Mouse (Mus musculus): ENCODE data around the gene Rft1. TPM values are rescaled to one million over a fixed set of nuclear protein-coding genes. Genes with fewer than 3 reads are reported as not detected.

The Rft1 gene
- polyA plus RNA-seq, 1 experiment from 2014 or later: 9.2 TPM

DNA sequence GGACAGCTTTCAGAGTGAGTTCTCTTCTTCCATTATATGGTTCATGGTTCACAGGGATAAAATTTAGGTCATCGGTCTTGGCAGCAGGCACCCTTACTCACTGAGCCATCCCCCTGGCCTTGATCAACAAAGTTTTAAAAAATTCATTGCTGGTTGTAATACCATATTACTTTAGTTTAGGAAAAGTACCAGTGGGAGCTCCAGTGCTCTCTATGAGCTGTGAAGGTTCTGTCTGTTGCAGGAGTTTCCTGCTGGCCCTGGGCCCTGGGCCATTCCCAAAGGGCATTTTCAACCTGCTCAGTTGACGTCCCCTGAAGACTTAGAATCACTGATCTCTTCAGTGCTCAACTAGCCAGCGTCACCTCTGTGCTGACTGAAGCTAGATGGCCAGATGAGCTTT is 28.0 kb downstream of the Rft1 start:
- H3K4me3 ChIP-seq (ENCODE audit: low read length): no peak overlapping the region
- no peak overlapping the region for H3K9ac ChIP-seq (ENCODE audit: low read depth, low read length)
- ATAC-seq: no peak
- H3K4me1 ChIP-seq (ENCODE audit: control insufficient read depth, insufficient read depth, low read depth, low read length): no peaks in the 10 kb centered on the region
- 95% methylated on average over 3 of the region's 3 CpGs for WGBS
- H3K36me3 ChIP-seq (ENCODE audit: control insufficient read depth, insufficient read depth, low read length): peaks cover 20% of the 10 kb centered on the region
- H3K9me3 ChIP-seq (ENCODE audit: control insufficient read depth, low read length): no peaks in the 10 kb centered on the region
- no peak overlapping the region for H3K4me2 ChIP-seq (ENCODE audit: low read length)
- no peaks in the 10 kb centered on the region for H3K27me3 ChIP-seq (replicated peaks; ENCODE audit: control insufficient read depth, insufficient read depth, low read length)
- H3K27ac ChIP-seq (ENCODE audit: low read depth, low read length): no peak overlapping the region

- 96% methylated on average over 3 of the region's 3 CpGs for WGBS
- Histone ChIP-seq H3K27ac (ENCODE audit: low read depth, low read length) (no peak overlapping the region), H3K36me3 (ENCODE audit: control insufficient read depth, insufficient read depth, low read length) (peaks cover 3% of the 10 kb centered on the region; the same call in 1 of the 2 replicates), H3K9ac (ENCODE audit: low read depth, low read length) (no peak overlapping the region), H3K4me2 (ENCODE audit: low read length) (no peak overlapping the region), H3K9me3 (ENCODE audit: control insufficient read depth, low read length) (no peaks in the 10 kb centered on the region), H3K27me3 (replicated peaks; ENCODE audit: control insufficient read depth, insufficient read depth, low read length) (no peaks in the 10 kb centered on the region), H3K4me3 (ENCODE audit: low read length) (no peak overlapping the region), H3K4me1 (ENCODE audit: control insufficient read depth, insufficient read depth, low read depth, low read length) (no peaks in the 10 kb centered on the region)
- no peak for ATAC-seq
These were observed 36.5 kb downstream of the Rft1 start for GRCm38 (mm10) chr14:30690685-30691084.

- no peak for ATAC-seq
- 85% methylated on average over 6 of the region's 6 CpGs for WGBS
- H3K36me3 ChIP-seq (ENCODE audit: control insufficient read depth, insufficient read depth, low read length): peaks cover 3% of the 10 kb centered on the region; the same call in 1 of the 2 replicates
- no peak overlapping the region for H3K4me3 ChIP-seq (ENCODE audit: low read length)
- H3K4me2 ChIP-seq (ENCODE audit: low read length): no peak overlapping the region
- H3K9me3 ChIP-seq (ENCODE audit: control insufficient read depth, low read length): no peaks in the 10 kb centered on the region
- H3K27me3 ChIP-seq (replicated peaks; ENCODE audit: control insufficient read depth, insufficient read depth, low read length): no peaks in the 10 kb centered on the region
- no peak overlapping the region for H3K27ac ChIP-seq (ENCODE audit: low read depth, low read length)
- H3K9ac ChIP-seq (ENCODE audit: low read depth, low read length): no peak overlapping the region
- H3K4me1 ChIP-seq (ENCODE audit: control insufficient read depth, insufficient read depth, low read depth, low read length): peaks cover 2% of the 10 kb centered on the region; the same call in 1 of the 2 replicates
These were observed 38.3 kb downstream of the Rft1 start for GRCm38 (mm10) chr14:30692439-30692838.

GRCm38 (mm10) chr14:30694786-30695185 is 40.6 kb downstream of the Rft1 start:
- H3K4me2 ChIP-seq (ENCODE audit: low read length): no peak overlapping the region
- H3K27ac ChIP-seq (ENCODE audit: low read depth, low read length): no peak overlapping the region
- H3K27me3 ChIP-seq (replicated peaks; ENCODE audit: control insufficient read depth, insufficient read depth, low read length): no peaks in the 10 kb centered on the region
- H3K9ac ChIP-seq (ENCODE audit: low read depth, low read length): no peak overlapping the region
- peaks cover 3% of the 10 kb centered on the region; the same call in 1 of the 2 replicates for H3K36me3 ChIP-seq (ENCODE audit: control insufficient read depth, insufficient read depth, low read length)
- peaks cover 6% of the 10 kb centered on the region for H3K4me1 ChIP-seq (ENCODE audit: control insufficient read depth, insufficient read depth, low read depth, low read length)
- no peak overlapping the region for H3K4me3 ChIP-seq (ENCODE audit: low read length)
- H3K9me3 ChIP-seq (ENCODE audit: control insufficient read depth, low read length): no peaks in the 10 kb centered on the region
- WGBS: 96% methylated on average over 2 of the region's 2 CpGs
- ATAC-seq: no peak

DNA sequence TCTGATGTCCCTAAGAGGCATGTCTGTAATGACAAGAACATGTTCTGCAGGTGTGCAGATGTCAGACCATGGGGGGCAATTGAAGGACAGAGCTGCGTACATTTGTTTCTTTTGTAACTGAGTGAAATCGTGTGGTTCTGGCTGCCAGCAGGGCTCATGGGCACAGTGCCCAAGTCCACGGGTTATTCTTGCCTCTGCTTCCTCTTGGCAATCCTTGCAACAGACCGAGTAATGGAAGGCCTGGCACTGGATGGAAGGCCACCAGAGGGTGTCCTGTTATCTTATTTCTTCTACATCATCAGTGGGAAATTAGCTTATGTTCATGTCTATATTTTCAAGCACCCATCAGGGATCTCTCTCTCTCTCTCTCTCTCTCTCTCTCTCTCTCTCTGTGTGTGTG is 41.4 kb downstream of the Rft1 start:
- ATAC-seq: peak; percentile 68

GRCm38 (mm10) chr14:30697407-30698052 is 43.4 kb downstream of the Rft1 start:
- no peak overlapping the region for H3K9ac ChIP-seq (ENCODE audit: low read depth, low read length)
- no peak overlapping the region for H3K4me2 ChIP-seq (ENCODE audit: low read length)
- no peak overlapping the region for H3K27ac ChIP-seq (ENCODE audit: low read depth, low read length)
- 61% methylated on average over 15 of the region's 15 CpGs for WGBS
- H3K4me3 ChIP-seq (ENCODE audit: low read length): no peak overlapping the region
- H3K36me3 ChIP-seq (ENCODE audit: control insufficient read depth, insufficient read depth, low read length): no peaks in the 10 kb centered on the region
- H3K27me3 ChIP-seq (replicated peaks; ENCODE audit: control insufficient read depth, insufficient read depth, low read length): no peaks in the 10 kb centered on the region
- peak; percentile 72 for ATAC-seq
- no peaks in the 10 kb centered on the region for H3K9me3 ChIP-seq (ENCODE audit: control insufficient read depth, low read length)
- peaks cover 6% of the 10 kb centered on the region for H3K4me1 ChIP-seq (ENCODE audit: control insufficient read depth, insufficient read depth, low read depth, low read length)

More for the DNA sequence above, 41.4 kb downstream of the Rft1 start:
- Histone ChIP-seq H3K4me1 (ENCODE audit: control insufficient read depth, insufficient read depth, low read depth, low read length) (peaks cover 6% of the 10 kb centered on the region), H3K36me3 (ENCODE audit: control insufficient read depth, insufficient read depth, low read length) (no peaks in the 10 kb centered on the region), H3K27ac (ENCODE audit: low read depth, low read length) (no peak overlapping the region), H3K27me3 (replicated peaks; ENCODE audit: control insufficient read depth, insufficient read depth, low read length) (no peaks in the 10 kb centered on the region), H3K4me2 (ENCODE audit: low read length) (no peak overlapping the region), H3K9me3 (ENCODE audit: control insufficient read depth, low read length) (no peaks in the 10 kb centered on the region), H3K9ac (ENCODE audit: low read depth, low read length) (no peak overlapping the region), H3K4me3 (ENCODE audit: low read length) (no peak overlapping the region)
- 38% methylated on average over 4 of the region's 4 CpGs for WGBS

DNA sequence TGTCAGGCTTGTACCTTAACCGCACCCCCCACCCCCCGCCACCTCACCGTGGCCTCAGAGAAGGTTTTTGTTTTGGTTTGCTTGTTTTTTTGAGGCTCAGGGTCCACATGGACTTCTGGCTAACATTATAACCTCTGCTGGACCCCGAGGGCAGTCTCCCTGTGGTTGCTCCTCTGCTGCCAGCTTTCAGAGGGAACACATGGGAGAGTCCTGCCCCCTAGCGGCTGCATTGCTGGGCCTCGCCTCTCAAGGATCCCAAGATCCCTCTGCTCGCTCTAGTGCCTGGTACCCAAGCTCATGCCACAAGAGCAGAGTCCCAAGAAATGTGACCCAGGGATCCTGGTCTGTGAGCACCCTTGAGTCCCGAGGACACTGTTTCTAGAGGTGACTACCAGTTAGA is 45.5 kb downstream of the Rft1 start:
- Histone ChIP-seq H3K36me3 (ENCODE audit: control insufficient read depth, insufficient read depth, low read length) (no peaks in the 10 kb centered on the region), H3K9me3 (ENCODE audit: control insufficient read depth, low read length) (no peaks in the 10 kb centered on the region), H3K9ac (ENCODE audit: low read depth, low read length) (no peak overlapping the region), H3K4me2 (ENCODE audit: low read length) (no peak overlapping the region), H3K27ac (ENCODE audit: low read depth, low read length) (no peak overlapping the region), H3K4me1 (ENCODE audit: control insufficient read depth, insufficient read depth, low read depth, low read length) (peaks cover 6% of the 10 kb centered on the region), H3K4me3 (ENCODE audit: low read length) (no peak overlapping the region), H3K27me3 (replicated peaks; ENCODE audit: control insufficient read depth, insufficient read depth, low read length) (no peaks in the 10 kb centered on the region)
- no peak for ATAC-seq
- 36% methylated on average over 8 of the region's 8 CpGs for WGBS

GRCm38 (mm10) chr14:30702512-30702911 is 48.4 kb downstream of the Rft1 start:
- no peak overlapping the region for H3K9ac ChIP-seq (ENCODE audit: low read depth, low read length)
- WGBS: 53% methylated on average over 5 of the region's 5 CpGs
- no peaks in the 10 kb centered on the region for H3K27me3 ChIP-seq (replicated peaks; ENCODE audit: control insufficient read depth, insufficient read depth, low read length)
- no peak for ATAC-seq
- H3K27ac ChIP-seq (ENCODE audit: low read depth, low read length): no peak overlapping the region
- no peaks in the 10 kb centered on the region for H3K36me3 ChIP-seq (ENCODE audit: control insufficient read depth, insufficient read depth, low read length)
- peaks cover 4% of the 10 kb centered on the region for H3K4me1 ChIP-seq (ENCODE audit: control insufficient read depth, insufficient read depth, low read depth, low read length)
- H3K4me2 ChIP-seq (ENCODE audit: low read length): no peak overlapping the region
- H3K9me3 ChIP-seq (ENCODE audit: control insufficient read depth, low read length): no peaks in the 10 kb centered on the region
- no peak overlapping the region for H3K4me3 ChIP-seq (ENCODE audit: low read length)

DNA sequence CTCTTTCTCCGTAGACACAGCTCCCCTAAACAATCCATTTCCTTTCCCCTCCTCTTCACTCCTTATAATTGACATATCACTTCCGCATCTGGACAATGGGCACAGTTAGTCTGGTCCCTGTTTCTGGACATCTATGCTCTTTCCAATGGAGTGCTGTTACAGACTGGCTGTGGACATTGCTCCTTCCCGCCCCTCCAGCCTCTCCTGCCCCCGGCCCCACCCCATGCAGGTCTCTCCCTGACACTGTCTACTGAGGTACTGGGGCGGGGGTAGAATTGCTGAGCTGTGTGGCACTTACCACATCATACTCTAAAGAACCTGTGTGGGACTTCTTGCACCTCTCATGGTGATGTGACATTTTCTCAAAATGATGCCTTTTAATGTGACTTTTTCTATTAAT is 48.9 kb downstream of the Rft1 start:
- H3K36me3 ChIP-seq (ENCODE audit: control insufficient read depth, insufficient read depth, low read length): no peaks in the 10 kb centered on the region
- 81% methylated on average over 5 of the region's 5 CpGs for WGBS
- H3K9ac ChIP-seq (ENCODE audit: low read depth, low read length): no peak overlapping the region
- H3K27ac ChIP-seq (ENCODE audit: low read depth, low read length): no peak overlapping the region
- H3K4me2 ChIP-seq (ENCODE audit: low read length): no peak overlapping the region
- ATAC-seq: no peak
- H3K27me3 ChIP-seq (replicated peaks; ENCODE audit: control insufficient read depth, insufficient read depth, low read length): no peaks in the 10 kb centered on the region
- no peaks in the 10 kb centered on the region for H3K9me3 ChIP-seq (ENCODE audit: control insufficient read depth, low read length)
- H3K4me1 ChIP-seq (ENCODE audit: control insufficient read depth, insufficient read depth, low read depth, low read length): no peaks in the 10 kb centered on the region
- H3K4me3 ChIP-seq (ENCODE audit: low read length): no peak overlapping the region

Measured in hindbrain, embryonic 16.5 days (tissue).